Mouse (Mus musculus): ENCODE data around the gene St7. TPM values are rescaled to one million over a fixed set of nuclear protein-coding genes. Genes with fewer than 3 reads are reported as not detected.

The St7 gene
- polyA plus RNA-seq, 1 experiment, result 20.0 TPM

- Histone ChIP-seq H3K4me1 (ENCODE audit: control insufficient read depth, insufficient read depth, low read length) (peaks cover 2% of the 10 kb centered on the region; the same call in 1 of the 2 replicates), H3K27ac (ENCODE audit: insufficient read depth, low read length) (no peak overlapping the region), H3K4me3 (ENCODE audit: insufficient read depth, low read length) (no peak overlapping the region)
- TF ChIP-seq CTCF (IDR thresholded peaks at IDR 0.05; ENCODE audit: borderline replicate concordance, insufficient read depth, low read length) (no peak), POLR2A (IDR thresholded peaks at IDR 0.05; ENCODE audit: low read depth, low read length) (no peak)
These were observed 281.7 kb downstream of the St7 start for GRCm38 (mm10) chr6:17974416-17974815.

GRCm38 (mm10) chr6:17977165-17977564, 284.4 kb downstream of the St7 start:
- H3K27ac ChIP-seq (ENCODE audit: insufficient read depth, low read length), result peak overlapping the region; percentile 61
- no peak overlapping the region for H3K4me3 ChIP-seq (ENCODE audit: insufficient read depth, low read length)
- TF ChIP-seq CTCF (IDR thresholded peaks at IDR 0.05; ENCODE audit: borderline replicate concordance, insufficient read depth, low read length) (no peak), POLR2A (IDR thresholded peaks at IDR 0.05; ENCODE audit: low read depth, low read length) (no peak)
- peaks cover 2% of the 10 kb centered on the region; the same call in 1 of the 2 replicates for H3K4me1 ChIP-seq (ENCODE audit: control insufficient read depth, insufficient read depth, low read length)

- TF ChIP-seq POLR2A (IDR thresholded peaks at IDR 0.05; ENCODE audit: low read depth, low read length) (no peak), CTCF (IDR thresholded peaks at IDR 0.05; ENCODE audit: borderline replicate concordance, insufficient read depth, low read length) (no peak)
- Histone ChIP-seq H3K4me3 (ENCODE audit: insufficient read depth, low read length) (no peak overlapping the region), H3K27ac (ENCODE audit: insufficient read depth, low read length) (peak overlapping the region; percentile 91), H3K4me1 (ENCODE audit: control insufficient read depth, insufficient read depth, low read length) (peaks cover 2% of the 10 kb centered on the region; the same call in 1 of the 2 replicates)
These were observed 285.6 kb downstream of the St7 start for GRCm38 (mm10) chr6:17978324-17978723.

- peak overlapping the region; percentile 91 for H3K27ac ChIP-seq (ENCODE audit: insufficient read depth, low read length)
- no peak overlapping the region for H3K4me3 ChIP-seq (ENCODE audit: insufficient read depth, low read length)
- H3K4me1 ChIP-seq (ENCODE audit: control insufficient read depth, insufficient read depth, low read length), result peaks cover 2% of the 10 kb centered on the region; the same call in 1 of the 2 replicates
- no peak for TF ChIP-seq POLR2A (IDR thresholded peaks at IDR 0.05; ENCODE audit: low read depth, low read length)
These were observed 286.1 kb downstream of the St7 start for GRCm38 (mm10) chr6:17978881-17979280.

GRCm38 (mm10) chr6:17979361-17979760, 286.6 kb downstream of the St7 start:
- Histone ChIP-seq H3K27ac (ENCODE audit: insufficient read depth, low read length) (peak overlapping the region; percentile 91), H3K4me1 (ENCODE audit: control insufficient read depth, insufficient read depth, low read length) (peaks cover 1% of the 10 kb centered on the region; the same call in 1 of the 2 replicates), H3K4me3 (ENCODE audit: insufficient read depth, low read length) (no peak overlapping the region)
- TF ChIP-seq CTCF (IDR thresholded peaks at IDR 0.05; ENCODE audit: borderline replicate concordance, insufficient read depth, low read length), result no peak
- no peak for TF ChIP-seq POLR2A (IDR thresholded peaks at IDR 0.05; ENCODE audit: low read depth, low read length)

GRCm38 (mm10) chr6:17990173-17991028, 297.7 kb downstream of the St7 start:
- H3K4me3 ChIP-seq (ENCODE audit: insufficient read depth, low read length), result no peak overlapping the region
- H3K4me1 ChIP-seq (ENCODE audit: control insufficient read depth, insufficient read depth, low read length), result no peaks in the 10 kb centered on the region
- H3K27ac ChIP-seq (ENCODE audit: insufficient read depth, low read length), result no peak overlapping the region
- TF ChIP-seq POLR2A (IDR thresholded peaks at IDR 0.05; ENCODE audit: low read depth, low read length), result no peak
- TF ChIP-seq CTCF (IDR thresholded peaks at IDR 0.05; ENCODE audit: borderline replicate concordance, insufficient read depth, low read length), result no peak

- Histone ChIP-seq H3K27ac (ENCODE audit: insufficient read depth, low read length) (no peak overlapping the region), H3K4me3 (ENCODE audit: insufficient read depth, low read length) (no peak overlapping the region), H3K4me1 (ENCODE audit: control insufficient read depth, insufficient read depth, low read length) (no peaks in the 10 kb centered on the region)
- TF ChIP-seq POLR2A (IDR thresholded peaks at IDR 0.05; ENCODE audit: low read depth, low read length) (no peak), CTCF (IDR thresholded peaks at IDR 0.05; ENCODE audit: borderline replicate concordance, insufficient read depth, low read length) (no peak)
These were observed 298.9 kb downstream of the St7 start for GRCm38 (mm10) chr6:17991625-17992024.

Other genes starting within 250 kb of the St7 start
- 14.7 TPM in 2 replicates for gene Met, start 229.1 kb upstream of the St7 start, polyA plus RNA-seq (2011; ENCODE audit: insufficient read length, low read depth, missing spikeins)
- gene Capza2, start 56.7 kb upstream of the St7 start, polyA plus RNA-seq (2011; ENCODE audit: insufficient read length, low read depth, missing spikeins), result 271 and 367 TPM in 2 replicates

Measured in embryonic fibroblast, embryonic 13.5 days (primary cell).